Mouse (Mus musculus): ENCODE results near the gene Il1r1. TPM values are rescaled to one million over a fixed set of nuclear protein-coding genes. Genes with fewer than 3 reads are reported as not detected.
A peak's percentile ranks its signal among the peaks of the same experiment; 100 is the strongest.

Gene Il1r1
- polyA plus RNA-seq, 1 experiment from 2014 or later: 5.0 TPM

DNA sequence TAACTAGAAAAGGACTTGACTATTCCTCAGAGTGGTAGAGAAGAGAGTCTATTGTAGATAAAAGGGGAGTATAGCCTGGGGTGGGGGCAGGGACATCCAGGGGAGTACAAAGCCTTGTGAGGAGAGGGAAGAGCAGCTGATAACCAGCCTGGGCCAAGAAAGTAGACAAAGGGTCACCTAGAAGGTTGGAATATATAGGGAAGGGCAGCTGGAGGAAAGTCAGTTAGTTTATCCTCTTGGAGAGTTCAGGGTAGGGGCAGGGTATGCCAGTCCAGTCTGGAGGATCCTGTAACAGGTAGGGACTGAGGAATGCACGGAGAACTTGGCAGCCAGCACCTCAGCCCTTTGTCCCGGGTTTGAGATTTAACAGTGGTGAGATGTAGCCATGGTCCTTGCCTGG lies 133.5 kb downstream of the Il1r1 start:
- H3K36me3 ChIP-seq (ENCODE audit: control insufficient read depth, insufficient read depth, low read length): no peaks in the 10 kb centered on the region
- no peaks in the 10 kb centered on the region for H3K4me1 ChIP-seq (ENCODE audit: control insufficient read depth, insufficient read depth, low read length)
- H3K9ac ChIP-seq (ENCODE audit: low read depth, low read length): no peak overlapping the region
- 73% methylated on average over 2 of the region's 2 CpGs for WGBS
- no peaks in the 10 kb centered on the region for H3K9me3 ChIP-seq (ENCODE audit: control insufficient read depth, low read length)
- H3K4me3 ChIP-seq (ENCODE audit: low read length): no peak overlapping the region
- peak; percentile 9; the same call in 1 of the 2 replicates for ATAC-seq
- no peak overlapping the region for H3K4me2 ChIP-seq (ENCODE audit: low read depth, low read length)
- H3K27ac ChIP-seq (ENCODE audit: low read length): no peak overlapping the region
- H3K27me3 ChIP-seq (replicated peaks; ENCODE audit: control insufficient read depth, insufficient read depth, low read length): no peaks in the 10 kb centered on the region

GRCm38 (mm10) chr1:40358771-40359181 lies 133.9 kb downstream of the Il1r1 start:
- H3K9me3 ChIP-seq (ENCODE audit: control insufficient read depth, low read length): no peaks in the 10 kb centered on the region
- no peak overlapping the region for H3K4me3 ChIP-seq (ENCODE audit: low read length)
- ATAC-seq: peak; percentile 26; the same call in 1 of the 2 replicates
- H3K4me2 ChIP-seq (ENCODE audit: low read depth, low read length): no peak overlapping the region
- no peak overlapping the region for H3K27ac ChIP-seq (ENCODE audit: low read length)
- H3K27me3 ChIP-seq (replicated peaks; ENCODE audit: control insufficient read depth, insufficient read depth, low read length): no peaks in the 10 kb centered on the region
- no peaks in the 10 kb centered on the region for H3K4me1 ChIP-seq (ENCODE audit: control insufficient read depth, insufficient read depth, low read length)
- 59% methylated on average over 4 of the region's 4 CpGs for WGBS
- H3K36me3 ChIP-seq (ENCODE audit: control insufficient read depth, insufficient read depth, low read length): no peaks in the 10 kb centered on the region
- no peak overlapping the region for H3K9ac ChIP-seq (ENCODE audit: low read depth, low read length)

DNA sequence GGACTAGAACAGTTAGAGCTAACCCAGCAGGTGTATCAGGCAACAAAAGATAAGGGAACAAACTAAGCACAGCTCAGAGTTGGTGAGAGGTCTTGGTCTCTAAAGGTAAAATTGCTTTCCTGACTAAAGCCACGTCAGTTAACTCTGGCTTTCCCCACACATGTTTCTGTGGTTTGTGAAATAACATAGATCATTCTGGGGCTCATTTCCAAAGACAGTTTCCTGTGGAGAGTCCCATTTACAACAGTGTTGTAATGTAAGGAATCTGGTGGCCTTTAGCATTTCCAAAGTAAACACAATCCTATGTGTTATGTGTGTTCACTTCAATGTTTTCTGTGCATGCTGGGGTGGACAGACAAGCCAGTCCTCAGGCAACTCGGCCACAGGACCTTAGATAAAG lies 134.9 kb downstream of the Il1r1 start:
- Histone ChIP-seq H3K27me3 (replicated peaks; ENCODE audit: control insufficient read depth, insufficient read depth, low read length) (no peaks in the 10 kb centered on the region), H3K4me2 (ENCODE audit: low read depth, low read length) (no peak overlapping the region), H3K4me3 (ENCODE audit: low read length) (no peak overlapping the region), H3K36me3 (ENCODE audit: control insufficient read depth, insufficient read depth, low read length) (no peaks in the 10 kb centered on the region), H3K27ac (ENCODE audit: low read length) (no peak overlapping the region), H3K4me1 (ENCODE audit: control insufficient read depth, insufficient read depth, low read length) (no peaks in the 10 kb centered on the region), H3K9ac (ENCODE audit: low read depth, low read length) (no peak overlapping the region), H3K9me3 (ENCODE audit: control insufficient read depth, low read length) (no peaks in the 10 kb centered on the region)
- ATAC-seq: no peak
- WGBS: 45% methylated on average over 2 of the region's 2 CpGs

- 70% methylated on average over 7 of the region's 7 CpGs for WGBS
- Histone ChIP-seq H3K9me3 (ENCODE audit: control insufficient read depth, low read length) (no peaks in the 10 kb centered on the region), H3K4me2 (ENCODE audit: low read depth, low read length) (no peak overlapping the region), H3K4me1 (ENCODE audit: control insufficient read depth, insufficient read depth, low read length) (no peaks in the 10 kb centered on the region), H3K9ac (ENCODE audit: low read depth, low read length) (no peak overlapping the region), H3K4me3 (ENCODE audit: low read length) (no peak overlapping the region), H3K36me3 (ENCODE audit: control insufficient read depth, insufficient read depth, low read length) (no peaks in the 10 kb centered on the region), H3K27me3 (replicated peaks; ENCODE audit: control insufficient read depth, insufficient read depth, low read length) (no peaks in the 10 kb centered on the region), H3K27ac (ENCODE audit: low read length) (no peak overlapping the region)
- no peak for ATAC-seq
Measured at GRCm38 (mm10) chr1:40360969-40361368, 136.1 kb downstream of the Il1r1 start.

DNA sequence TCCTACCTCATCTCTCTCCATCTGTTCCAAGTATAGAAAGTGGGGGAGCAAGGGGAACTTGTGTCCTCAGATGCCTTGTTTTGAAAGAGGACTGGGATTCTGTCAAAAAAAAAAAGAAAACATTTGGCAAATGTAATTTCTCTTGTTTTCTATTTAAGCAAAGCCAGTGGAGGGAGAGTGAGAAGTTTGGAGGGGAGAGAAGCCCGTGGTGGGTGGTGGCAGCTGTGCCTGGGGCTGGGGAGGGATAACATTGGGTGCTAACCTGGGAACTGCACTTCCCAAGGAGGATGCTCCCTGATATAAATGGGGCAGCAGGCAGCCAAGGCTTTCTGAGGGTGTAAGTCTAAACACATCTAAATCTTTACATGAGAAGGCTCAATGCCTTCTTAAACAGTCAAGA lies 136.7 kb downstream of the Il1r1 start:
- Histone ChIP-seq H3K36me3 (ENCODE audit: control insufficient read depth, insufficient read depth, low read length) (no peaks in the 10 kb centered on the region), H3K27me3 (replicated peaks; ENCODE audit: control insufficient read depth, insufficient read depth, low read length) (no peaks in the 10 kb centered on the region), H3K27ac (ENCODE audit: low read length) (no peak overlapping the region), H3K4me3 (ENCODE audit: low read length) (no peak overlapping the region), H3K9ac (ENCODE audit: low read depth, low read length) (no peak overlapping the region), H3K4me1 (ENCODE audit: control insufficient read depth, insufficient read depth, low read length) (no peaks in the 10 kb centered on the region), H3K4me2 (ENCODE audit: low read depth, low read length) (no peak overlapping the region), H3K9me3 (ENCODE audit: control insufficient read depth, low read length) (no peaks in the 10 kb centered on the region)
- ATAC-seq: no peak
- WGBS: 48% methylated on average over 1 of the region's 1 CpGs

GRCm38 (mm10) chr1:40362784-40363183 lies 137.9 kb downstream of the Il1r1 start:
- Histone ChIP-seq H3K27ac (ENCODE audit: low read length) (no peak overlapping the region), H3K27me3 (replicated peaks; ENCODE audit: control insufficient read depth, insufficient read depth, low read length) (no peaks in the 10 kb centered on the region), H3K4me2 (ENCODE audit: low read depth, low read length) (no peak overlapping the region), H3K36me3 (ENCODE audit: control insufficient read depth, insufficient read depth, low read length) (no peaks in the 10 kb centered on the region), H3K9ac (ENCODE audit: low read depth, low read length) (no peak overlapping the region), H3K9me3 (ENCODE audit: control insufficient read depth, low read length) (no peaks in the 10 kb centered on the region), H3K4me1 (ENCODE audit: control insufficient read depth, insufficient read depth, low read length) (no peaks in the 10 kb centered on the region), H3K4me3 (ENCODE audit: low read length) (no peak overlapping the region)
- 72% methylated on average over 11 of the region's 11 CpGs for WGBS
- ATAC-seq: no peak

Other genes starting within 250 kb of the Il1r1 start
- gene Il1r2, start 151.0 kb upstream of the Il1r1 start, polyA plus RNA-seq (2015; fragmentation: Nextera tagmentation; extraction: Ambion mirVana): 1.5 and 2.0 TPM in 2 replicates
- gene Il1rl2, start 99.5 kb downstream of the Il1r1 start, polyA plus RNA-seq (2015; fragmentation: Nextera tagmentation; extraction: Ambion mirVana): 4.4 and 5.2 TPM in 2 replicates
- gene Il1rl1, start 204.5 kb downstream of the Il1r1 start, polyA plus RNA-seq (2015; fragmentation: Nextera tagmentation; extraction: Ambion mirVana): 0.42 and 0.48 TPM in 2 replicates
- 0.45 and 0.51 TPM in 2 replicates for gene Il18r1, start 240.5 kb downstream of the Il1r1 start, polyA plus RNA-seq (2015; fragmentation: Nextera tagmentation; extraction: Ambion mirVana)